Mouse (Mus musculus): ENCODE results near the gene D5Ertd579e. TPM values are rescaled to one million over a fixed set of nuclear protein-coding genes. Genes with fewer than 3 reads are reported as not detected.

Gene D5Ertd579e
- polyA plus RNA-seq, 1 experiment from 2014 or later = 28.2 TPM

GRCm38 (mm10) chr5:36728403-36729085 lies 32.7 kb upstream of the D5Ertd579e start:
- H3K36me3 ChIP-seq = no peaks in the 10 kb centered on the region
- H3K9me3 ChIP-seq = no peaks in the 10 kb centered on the region
- no peaks in the 10 kb centered on the region for H3K27me3 ChIP-seq (ENCODE audit: insufficient read depth, poor library complexity, severe bottlenecking)
- no peak overlapping the region for H3K4me3 ChIP-seq
- no peak overlapping the region for H3K27ac ChIP-seq
- H3K4me1 ChIP-seq (replicated peaks) = peaks cover 32% of the 10 kb centered on the region; the same call in 1 of the 2 replicates
- WGBS = 81% methylated on average over 8 of the region's 8 CpGs
- no peak for DNase-seq (ENCODE audit: low spot score)

GRCm38 (mm10) chr5:36727776-36728175 lies 32.0 kb upstream of the D5Ertd579e start:
- Histone ChIP-seq H3K9me3 (no peaks in the 10 kb centered on the region), H3K27me3 (ENCODE audit: insufficient read depth, poor library complexity, severe bottlenecking) (no peaks in the 10 kb centered on the region), H3K4me3 (no peak overlapping the region), H3K27ac (no peak overlapping the region), H3K4me1 (replicated peaks) (peaks cover 35% of the 10 kb centered on the region; the same call in 1 of the 2 replicates), H3K36me3 (no peaks in the 10 kb centered on the region)
- DNase-seq (ENCODE audit: low spot score) = no peak
- 76% methylated on average over 7 of the region's 7 CpGs for WGBS

- H3K27me3 ChIP-seq (ENCODE audit: insufficient read depth, poor library complexity, severe bottlenecking) = no peaks in the 10 kb centered on the region
- DNase-seq (ENCODE audit: low spot score) = no peak
- 67% methylated on average over 2 of the region's 2 CpGs for WGBS
These were observed 31.3 kb upstream of the D5Ertd579e start for GRCm38 (mm10) chr5:36727136-36727535.

GRCm38 (mm10) chr5:36726387-36726801 lies 30.6 kb upstream of the D5Ertd579e start:
- H3K4me3 ChIP-seq = no peak overlapping the region
- no peaks in the 10 kb centered on the region for H3K27me3 ChIP-seq (ENCODE audit: insufficient read depth, poor library complexity, severe bottlenecking)
- H3K4me1 ChIP-seq (replicated peaks) = peaks cover 35% of the 10 kb centered on the region; the same call in 1 of the 2 replicates
- 71% methylated on average over 9 of the region's 9 CpGs for WGBS
- no peak for DNase-seq (ENCODE audit: low spot score)
- no peaks in the 10 kb centered on the region for H3K36me3 ChIP-seq
- H3K9me3 ChIP-seq = no peaks in the 10 kb centered on the region
- H3K27ac ChIP-seq = no peak overlapping the region

More at GRCm38 (mm10) chr5:36727136-36727535, 31.3 kb upstream of the D5Ertd579e start:
- H3K27ac ChIP-seq = no peak overlapping the region
- H3K36me3 ChIP-seq = no peaks in the 10 kb centered on the region
- H3K9me3 ChIP-seq = no peaks in the 10 kb centered on the region
- H3K4me1 ChIP-seq (replicated peaks) = peaks cover 35% of the 10 kb centered on the region; the same call in 1 of the 2 replicates
- no peak overlapping the region for H3K4me3 ChIP-seq

GRCm38 (mm10) chr5:36725861-36726260 lies 30.0 kb upstream of the D5Ertd579e start:
- Histone ChIP-seq H3K27ac (0 out of 2 replicates have a peak overlapping the region, but pooled peaks have one; percentile 13), H3K27me3 (ENCODE audit: insufficient read depth, poor library complexity, severe bottlenecking) (no peaks in the 10 kb centered on the region), H3K4me1 (replicated peaks) (peaks cover 33% of the 10 kb centered on the region; the same call in 1 of the 2 replicates), H3K36me3 (no peaks in the 10 kb centered on the region), H3K4me3 (no peak overlapping the region), H3K9me3 (no peaks in the 10 kb centered on the region)
- WGBS = 71% methylated on average over 12 of the region's 12 CpGs
- DNase-seq (ENCODE audit: low spot score) = no peak

- DNase-seq (ENCODE audit: low spot score) = no peak
- H3K27me3 ChIP-seq (ENCODE audit: insufficient read depth, poor library complexity, severe bottlenecking) = no peaks in the 10 kb centered on the region
- H3K9me3 ChIP-seq = no peaks in the 10 kb centered on the region
- H3K36me3 ChIP-seq = no peaks in the 10 kb centered on the region
- peaks cover 21% of the 10 kb centered on the region; the same call in 1 of the 2 replicates for H3K4me1 ChIP-seq (replicated peaks)
- 63% methylated on average over 7 of the region's 7 CpGs for WGBS
- H3K4me3 ChIP-seq = no peak overlapping the region
- H3K27ac ChIP-seq = no peak overlapping the region
These were observed 28.4 kb upstream of the D5Ertd579e start for GRCm38 (mm10) chr5:36724274-36724673.

- H3K4me3 ChIP-seq = no peak overlapping the region
- WGBS = 59% methylated on average over 9 of the region's 9 CpGs
These were observed 27.5 kb upstream of the D5Ertd579e start for GRCm38 (mm10) chr5:36723356-36723755.

GRCm38 (mm10) chr5:36722415-36722856 lies 26.6 kb upstream of the D5Ertd579e start:
- H3K4me1 ChIP-seq (replicated peaks) = peaks cover 11% of the 10 kb centered on the region; the same call in 1 of the 2 replicates
- no peaks in the 10 kb centered on the region for H3K9me3 ChIP-seq
- H3K27me3 ChIP-seq (ENCODE audit: insufficient read depth, poor library complexity, severe bottlenecking) = no peaks in the 10 kb centered on the region
- H3K36me3 ChIP-seq = no peaks in the 10 kb centered on the region
- H3K27ac ChIP-seq = no peak overlapping the region
- no peak overlapping the region for H3K4me3 ChIP-seq
- no peak for DNase-seq (ENCODE audit: low spot score)
- 87% methylated on average over 6 of the region's 6 CpGs for WGBS

More at GRCm38 (mm10) chr5:36723356-36723755, 27.5 kb upstream of the D5Ertd579e start:
- Histone ChIP-seq H3K27ac (no peak overlapping the region), H3K9me3 (no peaks in the 10 kb centered on the region), H3K27me3 (ENCODE audit: insufficient read depth, poor library complexity, severe bottlenecking) (no peaks in the 10 kb centered on the region), H3K4me1 (replicated peaks) (peaks cover 12% of the 10 kb centered on the region; the same call in 1 of the 2 replicates), H3K36me3 (no peaks in the 10 kb centered on the region)
- DNase-seq (ENCODE audit: low spot score) = no peak

GRCm38 (mm10) chr5:36720710-36721375 lies 25.0 kb upstream of the D5Ertd579e start:
- WGBS = 78% methylated on average over 5 of the region's 5 CpGs

GRCm38 (mm10) chr5:36720219-36720618 lies 24.4 kb upstream of the D5Ertd579e start:
- Histone ChIP-seq H3K27me3 (ENCODE audit: insufficient read depth, poor library complexity, severe bottlenecking) (no peaks in the 10 kb centered on the region), H3K27ac (no peak overlapping the region), H3K9me3 (no peaks in the 10 kb centered on the region), H3K4me3 (no peak overlapping the region), H3K4me1 (replicated peaks) (0 out of 2 replicates have a peak, but pooled peaks cover 2% of the 10 kb centered on the region), H3K36me3 (no peaks in the 10 kb centered on the region)
- no peak for DNase-seq (ENCODE audit: low spot score)
- 87% methylated on average over 5 of the region's 5 CpGs for WGBS

More at GRCm38 (mm10) chr5:36720710-36721375, 25.0 kb upstream of the D5Ertd579e start:
- H3K27me3 ChIP-seq (ENCODE audit: insufficient read depth, poor library complexity, severe bottlenecking) = no peaks in the 10 kb centered on the region
- no peaks in the 10 kb centered on the region for H3K9me3 ChIP-seq
- no peaks in the 10 kb centered on the region for H3K36me3 ChIP-seq
- H3K27ac ChIP-seq = no peak overlapping the region
- H3K4me3 ChIP-seq = no peak overlapping the region
- DNase-seq (ENCODE audit: low spot score) = no peak
- peaks cover 5% of the 10 kb centered on the region; the same call in 1 of the 2 replicates for H3K4me1 ChIP-seq (replicated peaks)

GRCm38 (mm10) chr5:36719601-36720000 lies 23.8 kb upstream of the D5Ertd579e start:
- H3K4me3 ChIP-seq = no peak overlapping the region
- DNase-seq (ENCODE audit: low spot score) = no peak
- 89% methylated on average over 3 of the region's 3 CpGs for WGBS
- H3K27me3 ChIP-seq (ENCODE audit: insufficient read depth, poor library complexity, severe bottlenecking) = no peaks in the 10 kb centered on the region
- no peaks in the 10 kb centered on the region for H3K36me3 ChIP-seq
- H3K9me3 ChIP-seq = no peaks in the 10 kb centered on the region
- H3K4me1 ChIP-seq (replicated peaks) = 0 out of 2 replicates have a peak, but pooled peaks cover 2% of the 10 kb centered on the region
- H3K27ac ChIP-seq = no peak overlapping the region

- Histone ChIP-seq H3K36me3 (no peaks in the 10 kb centered on the region), H3K9me3 (no peaks in the 10 kb centered on the region), H3K4me1 (replicated peaks) (0 out of 2 replicates have a peak, but pooled peaks cover 2% of the 10 kb centered on the region), H3K4me3 (no peak overlapping the region), H3K27ac (no peak overlapping the region), H3K27me3 (ENCODE audit: insufficient read depth, poor library complexity, severe bottlenecking) (no peaks in the 10 kb centered on the region)
- no peak for DNase-seq (ENCODE audit: low spot score)
- WGBS = 80% methylated on average over 5 of the region's 5 CpGs
These were observed 23.3 kb upstream of the D5Ertd579e start for GRCm38 (mm10) chr5:36719135-36719534.

- peaks cover 9% of the 10 kb centered on the region for H3K4me1 ChIP-seq (replicated peaks)
- H3K4me3 ChIP-seq = no peak overlapping the region
- H3K9me3 ChIP-seq = no peaks in the 10 kb centered on the region
- no peak for DNase-seq (ENCODE audit: low spot score)
- 86% methylated on average over 3 of the region's 3 CpGs for WGBS
- no peaks in the 10 kb centered on the region for H3K27me3 ChIP-seq (ENCODE audit: insufficient read depth, poor library complexity, severe bottlenecking)
- no peaks in the 10 kb centered on the region for H3K36me3 ChIP-seq
- H3K27ac ChIP-seq = no peak overlapping the region
These were observed 22.1 kb upstream of the D5Ertd579e start for GRCm38 (mm10) chr5:36717889-36718288.
